Mouse (Mus musculus): ENCODE data around the gene Crebbp.
"Not testable (repeated sequence)": the region's sequence is repeated elsewhere in the genome, so short reads cannot be mapped to it uniquely, and the experiment has no call there.

The Crebbp gene

GRCm38 (mm10) chr16:4153121-4153520, 60.7 kb downstream of the Crebbp start:
- peak; percentile 56 for DNase-seq

GRCm38 (mm10) chr16:4138541-4138940, 75.3 kb downstream of the Crebbp start:
- peak; percentile 50 for DNase-seq

- no peak for DNase-seq
Observed at GRCm38 (mm10) chr16:4133754-4134153, 80.0 kb downstream of the Crebbp start.

- DNase-seq, result no peak
Observed at GRCm38 (mm10) chr16:4128894-4129293, 84.9 kb downstream of the Crebbp start.

- no peak for DNase-seq
Observed at GRCm38 (mm10) chr16:4117072-4117471, 96.7 kb downstream of the Crebbp start.

GRCm38 (mm10) chr16:4100374-4100773, 113.4 kb downstream of the Crebbp start:
- no peak for DNase-seq

GRCm38 (mm10) chr16:4097521-4097920, 116.3 kb downstream of the Crebbp start:
- no peak for DNase-seq

GRCm38 (mm10) chr16:4096898-4097297, 116.9 kb downstream of the Crebbp start:
- DNase-seq, result no peak

- DNase-seq, result no peak
Observed at GRCm38 (mm10) chr16:4096141-4096540, 117.7 kb downstream of the Crebbp start.

- no peak for DNase-seq
Observed at GRCm38 (mm10) chr16:4087214-4087913, 126.4 kb downstream of the Crebbp start.

- DNase-seq, result no peak
Observed at GRCm38 (mm10) chr16:4085851-4086387, 127.9 kb downstream of the Crebbp start.

- DNase-seq, result no peak
Observed at GRCm38 (mm10) chr16:4085051-4085450, 128.7 kb downstream of the Crebbp start.

GRCm38 (mm10) chr16:4080419-4080818, 133.4 kb downstream of the Crebbp start:
- DNase-seq, result not testable (repeated sequence)

GRCm38 (mm10) chr16:4079656-4080055, 134.1 kb downstream of the Crebbp start:
- DNase-seq, result no peak

- DNase-seq, result peak; percentile 24
Observed at GRCm38 (mm10) chr16:4078302-4078701, 135.5 kb downstream of the Crebbp start.

GRCm38 (mm10) chr16:4077384-4078061, 136.3 kb downstream of the Crebbp start, which contains the start of gene Trap1:
Gene Trap1, minus strand, starts transcription at chr16:4077827.
- DNase-seq, result peak; percentile 95

- no peak for DNase-seq
Observed at GRCm38 (mm10) chr16:4074836-4075235, 139.0 kb downstream of the Crebbp start.

- DNase-seq, result no peak
Observed at GRCm38 (mm10) chr16:4074297-4074696, 139.5 kb downstream of the Crebbp start.

- peak; percentile 63 for DNase-seq
Observed at GRCm38 (mm10) chr16:4068588-4068987, 145.2 kb downstream of the Crebbp start.

- no peak for DNase-seq
Observed at GRCm38 (mm10) chr16:4064945-4065344, 148.9 kb downstream of the Crebbp start.

- DNase-seq, result no peak
Observed at GRCm38 (mm10) chr16:4053811-4054210, 160.0 kb downstream of the Crebbp start.

- peak; percentile 62 for DNase-seq
Observed at GRCm38 (mm10) chr16:4052601-4053000, 161.2 kb downstream of the Crebbp start.

GRCm38 (mm10) chr16:4045524-4045923, 168.3 kb downstream of the Crebbp start:
- peak; percentile 44 for DNase-seq

GRCm38 (mm10) chr16:4044093-4044492, 169.7 kb downstream of the Crebbp start:
- DNase-seq, result peak; percentile 83

Measured in kidney, adult 9 months (tissue).